Mouse (Mus musculus): ENCODE results near the gene Nup133.

The Nup133 gene

DNA sequence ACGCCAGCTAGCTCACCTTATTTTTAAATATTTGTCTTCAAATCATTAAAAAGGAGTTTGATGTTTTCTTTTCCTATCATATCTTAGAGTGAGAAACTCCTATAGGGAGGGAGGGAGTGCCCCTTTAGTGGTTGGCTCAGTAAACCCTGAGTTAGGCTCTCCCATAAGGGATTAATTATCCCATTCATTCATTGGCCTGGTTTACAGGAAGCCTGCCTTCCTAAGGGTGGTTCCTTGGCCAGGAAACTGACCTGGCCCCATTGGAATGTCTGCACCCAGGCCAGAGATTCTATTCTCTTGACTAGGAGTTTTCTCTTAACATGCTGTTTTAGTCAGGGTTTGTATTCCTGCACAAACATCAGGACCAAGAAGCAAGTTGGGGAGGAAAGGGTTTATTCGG lies 61.1 kb downstream of the Nup133 start:
- DNase-seq (ENCODE audit: low spot score in 2 of 2) = no peak

GRCm38 (mm10) chr8:123887163-123887562 lies 61.9 kb downstream of the Nup133 start:
- no peak for DNase-seq (ENCODE audit: low spot score in 2 of 2)

DNA sequence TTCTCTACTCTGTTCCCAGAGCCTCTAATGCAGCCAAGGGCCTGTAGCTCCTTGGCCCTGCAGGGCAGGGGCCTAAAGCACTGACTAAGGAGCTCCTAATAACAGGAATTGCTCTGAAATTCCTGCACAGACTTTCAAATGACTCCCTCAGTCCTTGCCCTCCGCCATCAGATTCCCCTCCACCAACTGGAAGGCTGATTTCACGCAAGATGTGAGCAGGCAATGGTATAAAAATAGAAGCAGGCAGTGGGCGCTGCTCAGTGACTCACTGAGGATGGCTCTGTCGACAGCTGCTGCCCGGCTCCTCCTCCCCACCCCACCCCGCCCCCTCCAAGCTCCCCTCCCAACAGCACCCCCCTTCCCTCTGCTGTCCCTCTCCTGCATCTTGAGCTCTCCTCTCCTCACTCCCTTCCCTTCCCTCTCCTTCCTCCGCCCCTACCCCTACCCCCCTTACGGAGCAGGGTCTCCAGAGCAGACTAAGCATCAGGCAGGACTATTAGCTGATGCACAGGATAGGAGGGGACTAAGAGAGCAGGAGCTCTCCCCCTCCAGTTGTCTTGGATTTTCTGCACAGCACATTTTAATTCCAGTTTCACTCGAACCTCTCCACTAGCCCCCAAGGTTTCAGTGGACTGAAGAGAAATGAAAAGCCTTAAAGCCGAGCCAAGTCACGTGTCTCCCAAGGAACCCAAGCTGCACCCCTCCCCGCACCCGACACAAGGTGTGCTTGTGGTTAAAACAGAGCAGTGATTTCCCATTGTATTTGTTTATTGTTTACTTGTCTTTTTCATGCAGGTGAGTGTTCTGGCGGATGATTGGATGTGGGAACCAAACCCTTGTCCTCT lies 64.1 kb downstream of the Nup133 start:
- DNase-seq (ENCODE audit: low spot score in 2 of 2) = no peak

- no peak for DNase-seq (ENCODE audit: low spot score in 2 of 2)
Observed at GRCm38 (mm10) chr8:123883094-123883493, 66.0 kb downstream of the Nup133 start.

DNA sequence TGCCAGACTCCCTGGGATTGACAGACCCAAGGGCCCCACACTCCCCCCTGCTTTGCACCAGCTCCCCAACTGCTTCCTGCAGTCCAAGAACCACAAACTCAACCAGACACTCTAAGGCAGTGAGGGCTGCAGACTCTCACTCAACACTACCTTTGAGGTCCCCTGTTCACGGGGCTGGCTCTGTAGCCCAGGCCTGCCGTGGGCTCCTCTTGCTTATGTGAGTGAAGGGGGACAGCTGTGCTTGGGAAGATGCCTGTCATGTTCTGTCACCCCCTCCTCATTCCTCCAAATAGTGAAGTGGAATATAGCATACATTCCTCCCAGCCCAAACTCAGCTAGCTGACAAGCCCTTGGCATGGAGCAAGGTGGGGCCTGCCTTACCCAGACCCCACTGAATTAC lies 66.7 kb downstream of the Nup133 start:
- DNase-seq (ENCODE audit: low spot score in 2 of 2) = no peak

DNA sequence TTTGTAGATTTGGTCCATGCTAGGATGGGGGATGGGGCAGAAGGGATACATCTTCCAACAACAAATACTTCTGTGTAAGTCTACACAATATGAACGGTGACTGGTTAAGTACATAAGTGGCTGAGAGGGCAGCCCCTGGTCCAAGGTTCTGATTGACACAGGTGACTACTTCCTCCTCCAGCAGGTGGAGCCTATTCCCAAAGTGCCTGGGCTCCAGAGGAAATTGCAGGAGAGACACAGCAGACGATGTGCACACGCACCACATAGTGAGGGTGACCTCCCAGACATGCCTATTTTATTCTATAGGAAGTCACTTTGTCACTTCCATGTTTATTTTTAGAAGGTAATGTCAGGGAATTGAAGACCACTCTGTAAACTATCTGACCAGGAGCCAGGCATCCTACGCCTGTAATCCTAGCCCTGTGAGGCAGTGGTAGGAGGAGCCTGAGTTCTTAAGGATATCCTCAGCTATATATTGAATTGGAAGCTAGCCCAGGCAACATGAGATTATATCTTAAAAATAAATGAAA lies 68.2 kb downstream of the Nup133 start:
- no peak for DNase-seq (ENCODE audit: low spot score in 2 of 2)

- no peak for DNase-seq (ENCODE audit: low spot score in 2 of 2)
Observed at GRCm38 (mm10) chr8:123880271-123880670, 68.8 kb downstream of the Nup133 start.

- no peak for DNase-seq (ENCODE audit: low spot score in 2 of 2)
Observed at GRCm38 (mm10) chr8:123877865-123878264, 71.2 kb downstream of the Nup133 start.

GRCm38 (mm10) chr8:123874324-123874723 lies 74.7 kb downstream of the Nup133 start:
- no peak for DNase-seq (ENCODE audit: low spot score in 2 of 2)

- no peak for DNase-seq (ENCODE audit: low spot score in 2 of 2)
Observed at GRCm38 (mm10) chr8:123873364-123873763, 75.7 kb downstream of the Nup133 start.

DNA sequence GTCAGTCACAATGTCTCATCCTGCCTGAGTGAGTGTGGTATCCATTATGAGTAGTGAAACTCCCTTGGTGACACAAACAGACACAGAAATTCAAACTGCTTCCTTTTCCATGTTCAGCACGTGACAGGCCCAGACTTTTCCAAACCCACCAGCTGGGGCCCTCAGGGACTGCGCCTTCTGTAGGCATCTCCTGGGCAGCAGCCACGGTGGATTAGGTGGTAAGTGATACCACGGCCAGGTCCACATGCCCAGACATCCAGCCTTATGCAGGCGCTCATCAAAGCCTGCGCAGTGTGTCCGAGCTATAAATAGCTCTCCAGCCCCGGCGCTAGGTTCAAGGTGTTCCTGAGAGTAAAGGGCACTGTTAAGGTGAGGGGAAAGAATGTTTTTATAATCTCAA lies 77.0 kb downstream of the Nup133 start:
- DNase-seq (ENCODE audit: low spot score in 2 of 2) = peak; percentile 25 to 44

DNA sequence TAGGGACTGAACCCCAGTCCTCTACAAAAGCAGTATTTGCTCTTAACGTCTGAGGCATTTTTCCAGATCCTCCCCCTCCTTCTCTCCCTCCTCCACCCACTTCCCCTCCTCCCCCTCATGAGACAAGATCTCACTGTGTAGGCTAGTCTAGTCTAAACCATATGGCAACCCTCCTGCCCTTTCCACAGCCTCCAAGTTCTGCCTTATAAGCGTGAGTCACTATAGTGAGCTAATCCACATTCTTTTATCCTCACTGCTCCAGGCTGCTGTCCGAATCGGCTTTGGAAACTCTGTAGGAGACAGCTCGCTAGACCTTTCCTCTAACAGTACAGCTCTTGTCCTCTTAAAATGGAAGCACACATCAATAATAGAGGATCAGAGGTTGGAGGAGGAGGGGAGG lies 82.1 kb downstream of the Nup133 start:
- DNase-seq (ENCODE audit: low spot score in 2 of 2) = no peak

DNA sequence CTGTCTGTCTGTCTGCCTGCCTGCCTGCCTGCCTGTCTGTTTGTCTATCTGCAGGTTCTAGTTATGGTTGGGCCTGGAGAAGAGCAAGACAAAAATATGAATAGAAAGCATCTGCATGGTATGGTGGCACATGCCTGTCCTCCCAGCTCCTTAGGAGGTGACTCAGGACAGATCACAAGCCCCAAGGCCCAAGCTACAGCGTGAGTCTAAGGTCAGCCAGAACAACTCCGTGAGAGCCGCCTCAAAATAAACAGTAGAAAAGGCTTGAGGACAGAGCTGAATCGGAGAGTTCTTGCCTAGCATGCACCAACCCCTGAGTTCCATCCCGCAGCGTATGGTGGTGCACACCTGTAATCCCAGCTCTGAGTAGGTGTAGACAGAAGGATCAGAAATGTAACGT lies 83.3 kb downstream of the Nup133 start:
- no peak for DNase-seq (ENCODE audit: low spot score in 2 of 2)

DNA sequence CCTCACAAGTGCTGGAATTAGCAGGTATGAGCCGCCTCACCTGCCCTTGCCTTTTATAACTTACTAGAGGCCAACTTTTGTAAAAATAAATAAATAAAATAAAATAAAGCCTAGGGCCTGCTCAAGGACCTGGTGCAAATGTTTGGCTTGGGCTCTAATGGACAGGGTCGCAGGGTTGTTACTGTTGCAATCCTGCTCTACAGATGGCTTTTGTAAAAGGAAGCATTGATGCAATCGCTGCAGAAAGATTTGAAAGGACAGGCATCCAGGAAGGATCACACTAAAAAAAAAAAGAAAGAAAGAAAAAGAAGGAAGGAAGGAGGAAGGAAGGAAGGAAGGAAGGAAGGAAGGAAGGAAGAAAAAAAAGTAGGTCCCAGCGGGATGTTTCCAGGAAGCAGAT lies 88.7 kb downstream of the Nup133 start:
- no peak for DNase-seq (ENCODE audit: low spot score in 2 of 2)

DNA sequence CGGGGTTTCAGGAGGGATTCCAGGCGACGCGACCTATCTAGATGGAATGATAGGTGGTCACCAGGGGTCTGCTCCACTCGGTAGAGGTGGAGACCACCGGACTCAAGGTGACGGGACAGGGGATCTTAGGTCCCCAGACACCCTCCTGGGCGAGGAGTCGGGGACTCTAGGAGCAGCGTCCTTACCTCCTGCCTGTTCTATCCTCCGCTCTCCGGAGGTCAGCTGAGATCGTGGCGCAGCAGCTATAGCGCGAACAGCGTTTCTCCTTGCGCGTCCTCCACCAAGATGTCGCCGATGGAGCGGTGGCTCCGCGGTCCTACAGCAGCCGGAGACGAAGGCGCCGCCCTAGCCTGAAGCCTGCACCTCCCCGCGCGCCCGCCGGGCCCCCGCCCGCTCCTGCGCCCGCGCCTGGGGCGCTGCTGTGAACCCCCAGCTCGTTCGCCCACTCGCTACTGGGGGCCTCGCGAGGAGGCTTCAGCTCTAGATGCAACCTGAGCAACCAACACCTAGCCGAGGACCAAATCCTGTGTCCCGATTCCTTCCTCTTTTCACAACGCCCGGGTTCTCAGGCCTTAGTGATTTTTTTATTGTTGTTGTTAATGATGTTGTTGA lies 89.3 kb downstream of the Nup133 start, which contains the start of gene Ccsap:
TSS of gene Ccsap (minus strand) at position 562 of the 612 bp plus-strand sequence.
- peak in 1 of 2 experiments; percentile 21 for DNase-seq (ENCODE audit: low spot score in 2 of 2)

DNA sequence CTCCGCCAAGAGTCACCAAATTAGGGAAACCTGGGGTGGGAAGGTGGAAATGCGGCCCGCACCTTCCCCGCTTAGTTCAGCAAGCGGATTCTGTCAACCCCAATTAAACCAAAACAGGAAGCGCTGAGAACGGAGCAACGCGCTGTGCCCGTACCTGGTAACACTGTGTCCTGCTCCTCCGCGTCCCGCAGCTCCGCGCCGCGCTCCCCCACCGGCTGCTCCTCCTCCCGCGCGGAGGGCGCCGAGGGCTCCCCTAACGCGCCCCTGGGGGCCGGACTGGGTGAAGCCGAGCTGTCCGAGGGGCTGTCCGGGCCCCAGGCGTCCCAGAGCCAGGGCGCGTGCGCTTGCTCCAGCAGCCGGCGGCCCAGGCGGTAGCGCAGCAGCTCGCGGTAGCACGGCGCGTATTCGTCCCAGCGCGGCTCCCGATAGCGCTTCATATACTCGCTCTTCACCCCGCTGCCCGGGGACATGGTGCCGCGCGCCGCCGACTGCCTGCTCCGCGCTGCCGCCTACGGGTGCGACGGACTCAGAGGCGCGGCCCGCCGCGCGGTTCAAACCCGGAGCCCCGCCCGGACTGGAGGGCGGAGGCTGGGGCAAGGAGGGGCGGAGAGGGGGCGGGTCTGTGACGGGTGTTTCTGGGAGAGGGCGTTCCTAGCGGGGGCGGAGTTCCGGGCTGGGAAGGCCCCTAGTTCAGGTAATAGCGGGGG lies 90.0 kb downstream of the Nup133 start:
- peak; percentile 81 to 86 for DNase-seq (ENCODE audit: low spot score in 2 of 2)

GRCm38 (mm10) chr8:123858574-123858940 lies 90.5 kb downstream of the Nup133 start:
- DNase-seq (ENCODE audit: low spot score in 2 of 2) = peak in 1 of 2 experiments; percentile 7

- no peak for DNase-seq (ENCODE audit: low spot score in 2 of 2)
Observed at GRCm38 (mm10) chr8:123857361-123857760, 91.7 kb downstream of the Nup133 start.

DNA sequence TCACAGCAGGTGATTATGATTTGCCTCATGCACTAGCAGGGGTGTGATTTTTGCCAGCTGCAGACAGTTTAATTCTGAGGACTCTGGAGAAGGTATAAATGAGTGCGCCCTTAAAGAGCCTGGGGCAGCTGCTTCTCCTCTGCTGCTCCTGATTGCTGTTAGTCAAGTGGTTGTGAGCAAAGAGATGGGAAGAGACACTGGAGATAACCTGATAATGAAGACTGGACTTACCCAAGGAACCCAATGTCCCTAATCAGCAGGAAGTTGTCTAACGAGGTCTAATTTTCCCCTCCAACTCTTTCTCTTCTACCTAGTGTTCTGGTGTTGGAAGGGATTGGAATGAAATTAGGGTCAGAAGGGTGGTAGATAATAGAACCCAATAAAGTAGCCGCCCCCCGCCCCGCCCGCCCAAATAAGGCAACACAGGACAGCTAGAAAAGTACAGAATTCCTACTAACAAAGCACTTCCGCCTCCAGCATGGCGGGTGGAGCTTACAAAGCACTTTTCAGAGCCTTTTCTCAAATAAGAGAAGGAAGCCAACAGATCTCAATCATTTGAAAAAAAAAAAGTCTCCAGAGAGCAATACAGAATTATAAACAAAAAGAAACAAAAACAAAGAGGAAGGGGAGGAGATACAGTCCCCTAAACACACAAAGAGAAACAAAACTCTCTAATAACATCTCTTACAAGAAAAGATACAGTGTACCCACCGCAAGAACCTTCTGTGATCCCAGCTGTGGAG lies 94.2 kb downstream of the Nup133 start:
- DNase-seq (ENCODE audit: low spot score in 2 of 2) = no peak

GRCm38 (mm10) chr8:123854252-123854651 lies 94.8 kb downstream of the Nup133 start:
- no peak for DNase-seq (ENCODE audit: low spot score in 2 of 2)

GRCm38 (mm10) chr8:123851590-123851989 lies 97.5 kb downstream of the Nup133 start:
- DNase-seq (ENCODE audit: low spot score in 2 of 2) = no peak

DNA sequence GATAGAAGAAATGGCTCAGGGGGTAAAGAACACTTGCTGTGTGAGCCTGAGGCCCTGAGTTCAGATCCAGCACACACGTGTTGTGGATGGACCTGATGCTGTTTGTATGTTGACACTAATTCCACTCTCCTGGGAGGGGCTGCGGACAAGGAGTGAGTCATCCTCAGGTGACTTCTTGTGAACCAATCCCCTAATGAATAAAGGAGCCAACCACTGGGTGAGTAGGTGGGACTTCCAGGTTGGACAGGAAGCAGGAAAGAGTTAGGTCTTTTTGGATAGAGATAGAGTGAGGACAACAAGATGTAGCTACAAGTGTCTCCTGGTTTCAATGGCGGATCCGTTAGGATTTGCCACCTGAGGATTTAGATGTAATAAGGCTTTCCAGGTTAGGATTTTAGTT lies 99.7 kb downstream of the Nup133 start:
- DNase-seq (ENCODE audit: low spot score in 2 of 2) = no peak

Data from heart, adult 9 months (tissue).